Mouse (Mus musculus) embryonic facial prominence, embryonic 15.5 days (tissue): ENCODE measurements at regions not wholly inside any gene's neighbourhood (a gene's known extent, or its start where the extent isn't known, plus 50 kb on each side); places are given as distances from the start of the nearest gene placed in this dataset.
"Not testable (repeated sequence)": the region's sequence is repeated elsewhere in the genome, so short reads cannot be mapped to it uniquely, and the experiment has no call there.

ENCODE experiments used
- ATAC-seq: fragments of 200-750 bp; cut with Nextera tagmentation; 2 replicates; pipeline ENCODE4 v1.8.0; 2017; ENCODE audit warnings: low read depth, moderate TSS enrichment; ENCODE audit not compliant: insufficient number of reproducible peaks, low FRiP score, low TSS enrichment
- H3K27ac ChIP-seq: fragments of 300-500 bp; sonication (generic); replicated peaks from 2 replicates; pipeline ENCODE4 v1.5.1; 2015; ENCODE audit warnings: mild to moderate bottlenecking, inconsistent platforms
- H3K27me3 ChIP-seq: fragments of 300-500 bp; sonication (generic); 2 replicates; pipeline ENCODE4 v1.6.1; 2015; ENCODE audit warnings: inconsistent platforms
- H3K36me3 ChIP-seq: fragments of 300-500 bp; sonication (generic); 2 replicates; pipeline ENCODE4 v1.6.1; 2015; ENCODE audit warnings: mild to moderate bottlenecking, inconsistent platforms
- H3K4me1 ChIP-seq: fragments of 300-500 bp; sonication (generic); 2 replicates; pipeline ENCODE4 v1.6.1; 2015; ENCODE audit warnings: inconsistent platforms
- H3K4me2 ChIP-seq: fragments of 300-500 bp; sonication (generic); replicated peaks from 2 replicates; pipeline ENCODE4 v1.6.1; 2015; ENCODE audit warnings: mild to moderate bottlenecking, inconsistent platforms
- H3K4me3 ChIP-seq: fragments of 300-500 bp; sonication (generic); replicated peaks from 2 replicates; pipeline ENCODE4 v1.5.1; 2015; ENCODE audit warnings: mild to moderate bottlenecking, inconsistent platforms
- H3K9ac ChIP-seq: fragments of 300-500 bp; sonication (generic); 2 replicates; pipeline ENCODE4 v1.6.1; 2015; ENCODE audit warnings: inconsistent platforms
- H3K9me3 ChIP-seq: fragments of 300-500 bp; sonication (generic); replicated peaks from 2 replicates; pipeline ENCODE4 v1.6.1; 2016; ENCODE audit warnings: inconsistent platforms
- WGBS: fragments of 180-500 bp; shearing (Covaris S2); methylation state at CpG from one replicate; pipeline ENCODE4 v1.1.7; 2015; 5-methylcytosine and 5-hydroxymethylcytosine counted together

DNA sequence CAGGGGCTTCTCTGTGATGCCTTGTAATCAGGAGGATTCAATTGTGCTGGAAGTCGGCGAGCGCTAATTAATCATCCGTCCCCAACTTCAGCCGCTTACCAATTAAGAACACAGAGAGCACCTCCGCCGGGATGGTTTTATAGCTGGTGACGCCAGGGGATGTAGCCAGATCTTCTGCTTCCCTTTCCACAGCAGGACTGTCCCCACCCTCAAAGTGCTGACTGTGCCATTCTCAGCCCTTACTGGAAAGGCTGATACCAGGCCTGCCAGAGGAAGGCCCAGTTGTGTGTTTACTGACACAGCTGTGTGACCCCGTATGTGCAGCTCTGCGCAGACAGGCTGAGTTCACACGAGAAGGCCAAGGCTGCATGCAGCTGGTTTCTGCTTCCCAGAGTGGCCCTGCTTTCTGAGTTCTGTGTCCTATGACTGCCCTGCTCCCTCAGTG lies 59.9 kb upstream of the Bend4 start:
- Histone ChIP-seq H3K9me3 (no peaks in the 10 kb centered on the region), H3K4me2 (no peak overlapping the region), H3K27me3 (no peaks in the 10 kb centered on the region), H3K27ac (no peak overlapping the region), H3K4me1 (no peaks in the 10 kb centered on the region), H3K9ac (no peak overlapping the region), H3K36me3 (no peaks in the 10 kb centered on the region), H3K4me3 (no peak overlapping the region)
- 70% methylated on average over 11 of the region's 11 CpGs for WGBS
- no peak for ATAC-seq

DNA sequence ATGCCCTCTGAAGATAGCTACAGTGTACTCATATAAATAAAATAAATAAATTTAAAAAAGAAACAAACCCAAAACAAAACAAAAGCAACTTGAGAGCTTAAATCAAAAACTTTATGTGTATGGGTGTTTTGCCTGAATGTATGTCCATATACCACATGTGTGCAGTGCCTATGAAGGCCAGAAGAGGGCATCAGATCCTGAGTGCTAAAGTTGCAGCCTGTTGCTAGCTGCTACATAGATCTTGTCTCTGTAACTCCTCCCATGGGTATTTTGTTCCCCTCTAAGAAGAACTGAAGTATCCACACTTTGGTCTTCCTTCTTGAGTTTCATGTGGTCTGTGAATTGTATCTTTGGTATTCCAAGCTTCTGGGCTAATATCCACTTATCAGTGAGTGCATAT lies 62.6 kb upstream of the Bend4 start:
- H3K9ac ChIP-seq, H3K4me3 ChIP-seq, H3K4me2 ChIP-seq, H3K9me3 ChIP-seq, H3K36me3 ChIP-seq, ATAC-seq, H3K4me1 ChIP-seq, H3K27ac ChIP-seq, H3K27me3 ChIP-seq: not testable (repeated sequence)

DNA sequence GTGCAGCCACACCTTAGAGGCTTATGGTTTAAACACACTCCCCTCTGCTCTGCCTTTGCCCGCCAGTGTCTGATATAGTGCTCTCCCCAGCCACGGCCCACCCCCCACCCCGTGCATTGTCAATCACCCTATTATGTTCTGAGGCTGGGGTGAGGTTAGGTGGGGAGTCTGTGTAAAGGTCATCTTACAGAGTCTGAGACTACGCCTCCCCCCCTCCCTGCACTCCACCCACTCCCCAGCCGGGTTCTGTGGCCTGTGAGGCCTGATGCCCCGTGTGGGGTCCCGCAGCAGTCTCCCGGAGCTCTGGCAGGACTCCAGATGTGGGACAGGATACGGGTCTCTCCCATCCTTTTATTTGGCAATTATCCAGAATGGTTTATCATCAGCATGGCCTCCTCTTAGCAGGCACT lies 64.8 kb upstream of the Bend4 start:
- ATAC-seq: no peak
- Histone ChIP-seq H3K9me3 (no peaks in the 10 kb centered on the region), H3K27ac (no peak overlapping the region), H3K4me1 (no peaks in the 10 kb centered on the region), H3K4me2 (no peak overlapping the region), H3K36me3 (no peaks in the 10 kb centered on the region), H3K27me3 (no peaks in the 10 kb centered on the region), H3K9ac (no peak overlapping the region), H3K4me3 (no peak overlapping the region)
- 23% methylated on average over 9 of the region's 9 CpGs for WGBS

DNA sequence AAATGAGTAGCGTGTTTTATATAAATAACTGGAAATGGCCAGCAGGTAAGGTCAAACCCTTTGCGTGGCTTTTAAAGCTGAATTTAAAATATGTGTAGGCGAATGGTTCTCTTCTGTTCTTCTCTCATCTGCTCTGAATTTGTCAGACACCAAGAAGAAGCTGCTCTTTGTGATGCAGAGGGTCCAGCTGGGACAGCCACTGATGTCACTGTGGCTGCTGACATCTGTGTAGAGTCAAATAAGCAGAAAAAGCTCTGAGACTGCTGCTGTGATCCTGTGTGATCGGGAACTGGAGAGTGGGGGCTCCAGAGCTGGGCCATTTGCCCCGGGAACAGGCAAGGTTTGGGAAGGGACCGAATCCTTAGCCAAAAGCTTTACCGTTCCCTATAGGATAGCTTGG lies 68.6 kb upstream of the Bend4 start:
- H3K27me3 ChIP-seq: no peaks in the 10 kb centered on the region
- H3K27ac ChIP-seq: no peak overlapping the region
- WGBS: 69% methylated on average over 7 of the region's 7 CpGs
- no peak overlapping the region for H3K9ac ChIP-seq
- H3K4me3 ChIP-seq: no peak overlapping the region
- H3K36me3 ChIP-seq: no peaks in the 10 kb centered on the region
- H3K9me3 ChIP-seq: no peaks in the 10 kb centered on the region
- no peaks in the 10 kb centered on the region for H3K4me1 ChIP-seq
- ATAC-seq: no peak
- no peak overlapping the region for H3K4me2 ChIP-seq

DNA sequence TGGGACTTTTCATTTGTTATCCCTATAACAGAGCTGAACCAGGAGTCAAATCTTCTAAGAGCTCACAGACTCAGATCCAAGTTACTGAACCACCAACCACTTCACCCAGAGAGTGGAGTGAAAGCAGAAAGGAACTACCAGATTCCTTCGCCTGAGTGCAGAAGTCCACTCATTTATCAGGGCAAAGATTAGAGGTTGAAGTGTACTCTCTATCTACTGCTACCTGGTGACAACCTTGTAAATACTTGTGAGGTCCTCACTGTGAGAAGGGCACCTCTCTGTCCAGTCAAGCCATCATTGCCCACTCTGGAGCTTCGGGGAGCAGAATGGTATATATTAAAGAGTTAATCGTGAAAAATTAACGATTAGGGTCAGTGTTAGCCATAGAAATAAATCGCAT lies 87.4 kb upstream of the Shisa3 start:
- Histone ChIP-seq H3K4me3 (no peak overlapping the region), H3K27me3 (no peaks in the 10 kb centered on the region), H3K9me3 (no peaks in the 10 kb centered on the region), H3K4me2 (no peak overlapping the region), H3K27ac (no peak overlapping the region), H3K4me1 (no peaks in the 10 kb centered on the region), H3K36me3 (no peaks in the 10 kb centered on the region), H3K9ac (no peak overlapping the region)
- no peak for ATAC-seq
- WGBS: 90% methylated on average over 5 of the region's 5 CpGs

DNA sequence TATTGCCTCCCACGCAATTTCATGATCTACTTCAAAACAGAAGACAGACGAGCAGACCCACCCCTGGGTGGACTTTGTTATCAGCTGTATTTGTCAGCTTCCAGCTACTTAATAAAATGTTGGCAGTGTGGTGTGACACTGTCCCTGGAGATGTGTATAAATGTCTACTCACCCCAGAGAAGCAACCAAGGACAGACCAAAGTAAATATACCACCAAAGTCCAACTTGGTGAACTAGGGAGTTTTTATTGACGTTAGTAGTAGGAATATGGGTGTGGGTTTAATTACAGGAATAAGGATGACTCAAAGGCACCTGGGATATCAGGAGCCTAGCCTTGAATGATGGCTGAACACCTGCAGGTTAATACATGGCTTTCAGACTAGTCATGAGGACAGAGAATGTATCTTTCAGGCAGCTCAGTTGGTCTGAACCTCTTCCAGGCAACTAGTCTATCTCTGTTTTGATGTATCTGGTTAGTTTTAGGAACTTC lies 86.2 kb upstream of the Shisa3 start:
- Histone ChIP-seq H3K4me2 (no peak overlapping the region), H3K9ac (no peak overlapping the region), H3K9me3 (no peaks in the 10 kb centered on the region), H3K27ac (no peak overlapping the region), H3K4me1 (no peaks in the 10 kb centered on the region), H3K36me3 (no peaks in the 10 kb centered on the region), H3K4me3 (no peak overlapping the region), H3K27me3 (no peaks in the 10 kb centered on the region)
- WGBS: 74% methylated on average over 3 of the region's 3 CpGs
- ATAC-seq: no peak

DNA sequence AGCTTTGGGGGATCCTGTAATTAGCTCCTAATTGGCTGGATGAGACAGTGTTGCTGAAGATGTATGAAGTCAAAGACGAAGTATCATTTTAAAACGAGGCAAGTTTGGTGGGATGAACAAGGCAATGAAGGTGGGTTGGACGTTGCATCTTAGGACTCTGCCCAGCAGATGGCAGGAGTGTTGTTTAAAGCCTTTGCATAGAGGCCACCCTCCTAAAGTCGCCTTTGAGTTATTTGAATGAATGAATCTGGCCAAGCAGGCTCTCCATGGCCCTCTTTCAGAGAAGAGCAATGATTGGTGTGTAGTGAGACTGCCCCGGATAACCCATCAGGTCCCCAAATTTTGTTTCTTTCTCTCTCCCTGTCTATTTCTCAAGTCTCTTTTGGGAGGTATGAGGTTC lies 77.5 kb upstream of the Shisa3 start:
- H3K27me3 ChIP-seq: 0 out of 2 replicates have a peak, but pooled peaks cover 8% of the 10 kb centered on the region
- no peak overlapping the region for H3K9ac ChIP-seq
- no peaks in the 10 kb centered on the region for H3K36me3 ChIP-seq
- H3K4me3 ChIP-seq: no peak overlapping the region
- H3K4me2 ChIP-seq: no peak overlapping the region
- 0 out of 2 replicates have a peak, but pooled peaks cover 8% of the 10 kb centered on the region for H3K4me1 ChIP-seq
- H3K27ac ChIP-seq: no peak overlapping the region
- no peak for ATAC-seq
- no peaks in the 10 kb centered on the region for H3K9me3 ChIP-seq
- 58% methylated on average over 5 of the region's 5 CpGs for WGBS

DNA sequence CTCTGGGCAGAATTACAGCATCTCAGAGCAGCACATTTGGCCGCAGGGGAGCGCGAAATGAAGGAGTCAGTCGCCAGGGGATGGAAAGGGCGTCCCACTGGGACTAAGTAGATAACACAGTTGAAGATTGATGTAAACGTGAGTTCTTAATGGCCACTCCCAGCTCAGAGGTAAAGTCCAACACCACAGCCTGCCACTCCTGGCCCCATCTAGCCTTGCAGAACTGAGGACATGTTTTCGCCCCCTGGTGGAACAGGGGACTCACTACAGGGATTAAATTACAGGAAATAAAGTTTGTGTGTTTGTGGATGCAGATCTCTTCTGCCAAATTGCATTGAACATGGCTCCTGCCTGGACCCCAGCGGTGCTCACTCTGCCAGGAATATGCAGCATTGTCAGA lies 76.7 kb upstream of the Shisa3 start:
- Histone ChIP-seq H3K4me2 (no peak overlapping the region), H3K9ac (no peak overlapping the region), H3K9me3 (no peaks in the 10 kb centered on the region), H3K36me3 (no peaks in the 10 kb centered on the region), H3K27ac (no peak overlapping the region), H3K4me3 (no peak overlapping the region), H3K4me1 (0 out of 2 replicates have a peak, but pooled peaks cover 8% of the 10 kb centered on the region), H3K27me3 (0 out of 2 replicates have a peak, but pooled peaks cover 8% of the 10 kb centered on the region)
- 41% methylated on average over 8 of the region's 8 CpGs for WGBS
- ATAC-seq: no peak

DNA sequence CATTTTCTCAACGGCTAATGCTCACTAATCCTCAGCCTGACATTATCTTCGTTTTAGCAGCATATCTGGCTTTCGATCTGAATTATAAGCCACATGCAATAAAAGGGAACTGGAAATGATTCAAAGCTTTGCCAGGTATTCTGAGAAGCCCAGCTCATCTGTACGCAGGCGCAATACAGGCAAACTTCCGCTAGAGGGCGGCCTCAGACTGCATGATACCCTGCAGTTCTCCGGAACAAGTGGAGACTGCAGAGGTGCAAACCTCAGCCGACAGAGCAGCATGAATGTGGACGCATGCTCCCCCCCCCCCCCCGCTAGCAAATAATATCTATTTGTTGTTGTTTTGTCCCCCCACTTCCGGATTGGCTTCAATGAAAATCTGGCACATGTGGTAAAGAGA lies 75.3 kb upstream of the Shisa3 start:
- H3K9ac ChIP-seq: no peak overlapping the region
- H3K27me3 ChIP-seq: 0 out of 2 replicates have a peak, but pooled peaks cover 8% of the 10 kb centered on the region
- peak overlapping the region; percentile 46 for H3K4me2 ChIP-seq
- H3K4me3 ChIP-seq: peak overlapping the region; percentile 27
- no peaks in the 10 kb centered on the region for H3K36me3 ChIP-seq
- 2% methylated on average over 12 of the region's 12 CpGs for WGBS
- 0 out of 2 replicates have a peak, but pooled peaks cover 8% of the 10 kb centered on the region for H3K4me1 ChIP-seq
- H3K9me3 ChIP-seq: no peaks in the 10 kb centered on the region
- no peak for ATAC-seq
- H3K27ac ChIP-seq: no peak overlapping the region

DNA sequence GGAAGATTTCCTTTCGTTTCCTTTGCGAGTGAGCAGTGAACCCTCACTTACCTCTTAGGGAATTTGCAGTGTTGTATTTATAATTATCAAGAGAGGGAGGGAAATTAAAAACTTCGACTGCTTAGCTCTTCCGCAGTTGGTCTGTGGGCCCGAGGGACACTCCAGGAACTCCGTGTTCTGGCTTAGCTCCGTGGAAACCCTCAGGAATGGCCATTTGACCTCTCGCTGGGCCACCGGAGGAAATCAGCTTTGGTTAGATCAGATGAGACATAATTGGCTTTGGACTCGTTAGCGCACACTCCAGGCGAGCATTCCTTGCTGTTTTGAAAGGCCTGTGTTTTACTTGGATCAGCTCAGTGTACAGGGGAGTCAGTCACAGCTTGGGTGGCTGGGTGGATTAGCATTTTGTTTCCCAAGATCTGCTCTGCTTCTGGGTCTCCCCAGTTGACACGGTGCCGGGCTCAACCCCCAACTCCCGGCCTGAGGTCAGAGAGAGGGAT lies 74.9 kb upstream of the Shisa3 start:
- H3K27ac ChIP-seq: no peak overlapping the region
- 20% methylated on average over 15 of the region's 15 CpGs for WGBS
- peak overlapping the region; percentile 27 for H3K4me3 ChIP-seq
- H3K4me2 ChIP-seq: peak overlapping the region; percentile 46
- 0 out of 2 replicates have a peak, but pooled peaks cover 8% of the 10 kb centered on the region for H3K27me3 ChIP-seq
- H3K9ac ChIP-seq: no peak overlapping the region
- H3K4me1 ChIP-seq: 0 out of 2 replicates have a peak, but pooled peaks cover 8% of the 10 kb centered on the region
- no peaks in the 10 kb centered on the region for H3K36me3 ChIP-seq
- H3K9me3 ChIP-seq: no peaks in the 10 kb centered on the region
- ATAC-seq: no peak

DNA sequence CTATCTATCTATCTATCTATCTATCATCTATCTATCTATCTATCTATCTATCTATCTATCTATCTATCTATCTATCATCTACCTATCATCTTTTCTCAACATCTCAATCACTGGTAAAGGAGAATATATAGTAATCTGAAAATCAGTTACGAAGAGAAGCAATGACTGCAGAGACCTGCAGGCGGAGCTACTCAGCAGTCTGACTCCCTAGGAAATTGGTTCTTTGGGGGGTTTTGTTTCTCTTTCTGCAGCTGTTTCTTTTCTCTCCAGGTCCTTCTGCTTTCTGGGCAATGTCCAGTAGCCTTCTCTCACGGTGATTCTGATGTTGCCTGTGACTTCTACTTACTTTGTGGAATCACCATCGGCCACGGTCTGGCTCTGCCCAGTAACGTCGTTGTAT lies 73.6 kb upstream of the Shisa3 start:
- Histone ChIP-seq H3K27ac (no peak overlapping the region), H3K27me3 (0 out of 2 replicates have a peak, but pooled peaks cover 8% of the 10 kb centered on the region), H3K4me1 (0 out of 2 replicates have a peak, but pooled peaks cover 8% of the 10 kb centered on the region), H3K4me2 (no peak overlapping the region), H3K9ac (no peak overlapping the region), H3K4me3 (no peak overlapping the region), H3K9me3 (no peaks in the 10 kb centered on the region), H3K36me3 (no peaks in the 10 kb centered on the region)
- no peak for ATAC-seq
- 78% methylated on average over 7 of the region's 7 CpGs for WGBS

DNA sequence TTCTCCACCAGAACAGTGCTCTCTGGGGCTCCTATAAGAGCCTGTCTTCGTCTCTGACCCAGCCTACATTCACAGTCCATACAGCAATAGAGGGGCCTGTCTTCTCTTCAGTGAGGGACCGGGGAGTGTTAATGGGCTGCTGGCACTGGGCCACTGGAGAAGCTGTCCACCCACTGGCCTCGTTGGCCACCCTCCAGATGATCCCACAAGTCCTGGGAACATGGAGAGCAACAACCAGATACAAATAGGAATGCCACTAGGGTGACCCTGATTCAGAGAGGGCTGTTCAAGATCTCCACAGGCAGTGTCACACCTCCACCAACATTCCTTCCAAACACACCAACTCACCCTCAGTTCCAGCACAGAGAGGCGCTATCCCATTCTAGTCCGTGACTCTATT lies 69.7 kb upstream of the Shisa3 start:
- WGBS: 77% methylated on average over 5 of the region's 5 CpGs
- ATAC-seq: no peak

More for the DNA sequence above, 69.7 kb upstream of the Shisa3 start:
- Histone ChIP-seq H3K4me1 (0 out of 2 replicates have a peak, but pooled peaks cover 2% of the 10 kb centered on the region), H3K27ac (no peak overlapping the region), H3K4me3 (no peak overlapping the region), H3K9me3 (no peaks in the 10 kb centered on the region), H3K27me3 (0 out of 2 replicates have a peak, but pooled peaks cover 8% of the 10 kb centered on the region), H3K9ac (no peak overlapping the region), H3K36me3 (no peaks in the 10 kb centered on the region), H3K4me2 (no peak overlapping the region)
